Mouse (Mus musculus): ENCODE measurements around the gene Gm4985.
"Not testable (repeated sequence)": the region's sequence is repeated elsewhere in the genome, so short reads cannot be mapped to it uniquely, and the experiment has no call there.

Gm4985 gene

GRCm38 (mm10) chrX:23958834-23959233, at the start of gene Gm4985:
Gene Gm4985, minus strand, starts transcription at chrX:23958934.
- not testable (repeated sequence) for DNase-seq (ENCODE audit: extremely low spot score, low read depth, low spot score)

GRCm38 (mm10) chrX:23954161-23954560, 4.6 kb downstream of the Gm4985 start:
- DNase-seq (ENCODE audit: extremely low spot score, low read depth, low spot score): no peak
